Mouse (Mus musculus): ENCODE measurements around the gene Lpo.

- TF ChIP-seq CTCF (IDR thresholded peaks at IDR 0.05; ENCODE audit: extremely low read depth, insufficient read depth, low read length) (no peak), POLR2A (IDR thresholded peaks at IDR 0.05; ENCODE audit: extremely low read depth, insufficient read depth, low read length) (no peak)
These were observed 47.3 kb upstream of the Lpo start, which contains the start of gene Epx for GRCm38 (mm10) chr11:87875436-87875835.
